In genomic region chr6:34862381-34862780, GRCm38 (mm10) we compare ENCODE assay signal across 8 mouse cellular contexts. TPM values are rescaled to one million over a fixed set of nuclear protein-coding genes. Genes with fewer than 3 reads are reported as not detected.
DNase-seq lines count a peak whose midpoint lies in the region; ATAC-seq lines count a peak whose summit lies in the region.

No protein-coding gene starts in this region.

- no peak overlapping the region for H3K9ac ChIP-seq in kidney, embryonic 15.5 days
- no peak overlapping the region for H3K9ac ChIP-seq in forebrain, embryonic 16.5 days (replicated peaks; ENCODE audit: low read depth, low read length)
- no peak overlapping the region for H3K9ac ChIP-seq in forebrain, embryonic 11.5 days (ENCODE audit: low read length)

- no peaks in the 10 kb centered on the region for H3K9me3 ChIP-seq in kidney, embryonic 15.5 days (replicated peaks)
- H3K9me3 ChIP-seq in forebrain, embryonic 16.5 days (ENCODE audit: control insufficient read depth, low read length): no peaks in the 10 kb centered on the region
- H3K9me3 ChIP-seq in forebrain, embryonic 11.5 days (ENCODE audit: control insufficient read depth, low read length): no peaks in the 10 kb centered on the region

- intact Hi-C loops in heart, postnatal 25 days (cut with DNase I): loop anchor here (5.0 kb wide), 1 partner anchor 80 kb away; the partner anchor contains the start of gene Agbl3

- peaks cover 8% of the 10 kb centered on the region for H3K4me1 ChIP-seq in brown adipose tissue, adult 24 weeks (ENCODE audit: control insufficient read depth, insufficient read depth, insufficient read length, low read length)
- H3K4me1 ChIP-seq in kidney, embryonic 15.5 days: peaks cover 32% of the 10 kb centered on the region
- no peaks in the 10 kb centered on the region for H3K4me1 ChIP-seq in forebrain, embryonic 16.5 days (replicated peaks; ENCODE audit: control insufficient read depth, insufficient read depth, low read length)
- H3K4me1 ChIP-seq in forebrain, embryonic 11.5 days (replicated peaks; ENCODE audit: control insufficient read depth, insufficient read depth, low read length): no peaks in the 10 kb centered on the region

- ATAC-seq in kidney, embryonic 15.5 days (replicated peaks; ENCODE audit: low FRiP score): no peak
- ATAC-seq in forebrain, embryonic 16.5 days: no peak
- no peak for ATAC-seq in forebrain, embryonic 11.5 days (replicated peaks; ENCODE audit: low FRiP score)

- H3K4me3 ChIP-seq in brown adipose tissue, adult 24 weeks (ENCODE audit: insufficient read depth, low read depth, low read length): peak overlapping the region; percentile 84
- 0 out of 2 replicates have a peak overlapping the region, but pooled peaks have one; percentile 17 for H3K4me3 ChIP-seq in kidney, embryonic 15.5 days (replicated peaks)
- no peak overlapping the region for H3K4me3 ChIP-seq in forebrain, embryonic 16.5 days (replicated peaks; ENCODE audit: low read length)
- H3K4me3 ChIP-seq in forebrain, embryonic 11.5 days (ENCODE audit: low read depth, low read length): no peak overlapping the region

- no peaks in the 10 kb centered on the region for H3K27me3 ChIP-seq in kidney, embryonic 15.5 days
- no peaks in the 10 kb centered on the region for H3K27me3 ChIP-seq in forebrain, embryonic 16.5 days (replicated peaks; ENCODE audit: control insufficient read depth, insufficient read depth, low read length)
- H3K27me3 ChIP-seq in forebrain, embryonic 11.5 days (ENCODE audit: control insufficient read depth, insufficient read depth, low read length): no peaks in the 10 kb centered on the region

- no peaks in the 10 kb centered on the region for H3K36me3 ChIP-seq in kidney, embryonic 15.5 days
- H3K36me3 ChIP-seq in forebrain, embryonic 16.5 days (ENCODE audit: control insufficient read depth, insufficient read depth): no peaks in the 10 kb centered on the region
- no peaks in the 10 kb centered on the region for H3K36me3 ChIP-seq in forebrain, embryonic 11.5 days (ENCODE audit: control insufficient read depth, insufficient read depth, low read length)

- WGBS in kidney, embryonic 15.5 days: 96% methylated on average over 6 of the region's 6 CpGs
- 91% methylated on average over 6 of the region's 6 CpGs for WGBS in forebrain, embryonic 16.5 days
- WGBS in forebrain, embryonic 11.5 days: 93% methylated on average over 6 of the region's 6 CpGs

- peak overlapping the region; percentile 99 for H3K27ac ChIP-seq in brown adipose tissue, adult 24 weeks (replicated peaks; ENCODE audit: low read depth, low read length)
- no peak overlapping the region for H3K27ac ChIP-seq in kidney, embryonic 15.5 days
- no peak overlapping the region for H3K27ac ChIP-seq in forebrain, embryonic 16.5 days (ENCODE audit: low read length)
- H3K27ac ChIP-seq in forebrain, embryonic 11.5 days (ENCODE audit: low read depth, low read length): no peak overlapping the region

- H3K4me2 ChIP-seq in kidney, embryonic 15.5 days: peak overlapping the region; percentile 45
- no peak overlapping the region for H3K4me2 ChIP-seq in forebrain, embryonic 16.5 days (ENCODE audit: low read length)
- H3K4me2 ChIP-seq in forebrain, embryonic 11.5 days (ENCODE audit: low read depth, low read length, severe bottlenecking): no peak overlapping the region

- DNase-seq in heart, adult 18-20 months: peak; percentile 76 to 77
- DNase-seq in heart, postnatal 25 days (ENCODE audit: low spot score): no peak
- DNase-seq in naive thymus-derived CD4-positive, alpha-beta T cell, adult 2 months (ENCODE audit: low read depth): peak; percentile 76
- no peak for DNase-seq in right cerebral cortex, postnatal 25 days
- DNase-seq in forebrain, embryonic 11.5 days (ENCODE audit: low spot score): no peak

RNA-seq across cellular contexts. Expression of gene Tmem140, which starts 0.6 kb away (rescaled TPM):
- 10 to 100 TPM; 26.5 to 32.4 TPM for total RNA-seq in heart, adult 18-20 months (2021)
- 10 to 100 TPM; 20.0 to 25.3 TPM for total RNA-seq in heart, postnatal 25 days (2021)
- 21.6 and 38.6 TPM in 2 replicates for polyA plus RNA-seq in brown adipose tissue, adult 24 weeks (2012; ENCODE audit: insufficient read depth, insufficient read length, missing spikeins)
- polyA plus RNA-seq in kidney, embryonic 15.5 days (2015; fragmentation: Nextera tagmentation; extraction: Ambion mirVana): 1.9 and 2.3 TPM in 2 replicates
- 1.1 and 1.5 TPM in 2 replicates for polyA plus RNA-seq in forebrain, embryonic 16.5 days (2015; fragmentation: Nextera tagmentation; extraction: Ambion mirVana)
- polyA plus RNA-seq in forebrain, embryonic 11.5 days (2014; fragmentation: Nextera tagmentation; extraction: Ambion mirVana): 0.89 and 1.2 TPM in 2 replicates

RNA-seq across cellular contexts. Expression of gene Cyren, which starts 15.5 kb away (rescaled TPM):
- 1 to 10 TPM; 3.6 to 5.2 TPM for total RNA-seq in heart, adult 18-20 months (2021)
- total RNA-seq in heart, postnatal 25 days (2021): 1 to 10 TPM; 3.8 to 4.1 TPM
- 3.3 and 5.0 TPM in 2 replicates for polyA plus RNA-seq in brown adipose tissue, adult 24 weeks (2012; ENCODE audit: insufficient read depth, insufficient read length, missing spikeins)
- 11.9 and 15.6 TPM in 2 replicates for polyA plus RNA-seq in kidney, embryonic 15.5 days (2015; fragmentation: Nextera tagmentation; extraction: Ambion mirVana)
- polyA plus RNA-seq in forebrain, embryonic 16.5 days (2015; fragmentation: Nextera tagmentation; extraction: Ambion mirVana): 12.5 and 12.7 TPM in 2 replicates
- 13.7 and 13.9 TPM in 2 replicates for polyA plus RNA-seq in forebrain, embryonic 11.5 days (2014; fragmentation: Nextera tagmentation; extraction: Ambion mirVana)

RNA-seq across cellular contexts. Expression of gene Wdr91, which starts 48.3 kb away (rescaled TPM):
- total RNA-seq in heart, adult 18-20 months (2021): 10 to 100 TPM; 14.1 to 14.5 TPM
- 10 to 100 TPM; 12.0 to 13.5 TPM for total RNA-seq in heart, postnatal 25 days (2021)
- polyA plus RNA-seq in brown adipose tissue, adult 24 weeks (2012; ENCODE audit: insufficient read depth, insufficient read length, missing spikeins): 12.4 and 13.9 TPM in 2 replicates
- polyA plus RNA-seq in kidney, embryonic 15.5 days (2015; fragmentation: Nextera tagmentation; extraction: Ambion mirVana): 9.9 and 11.8 TPM in 2 replicates
- polyA plus RNA-seq in forebrain, embryonic 16.5 days (2015; fragmentation: Nextera tagmentation; extraction: Ambion mirVana): 11.8 and 12.9 TPM in 2 replicates
- 12.3 and 12.9 TPM in 2 replicates for polyA plus RNA-seq in forebrain, embryonic 11.5 days (2014; fragmentation: Nextera tagmentation; extraction: Ambion mirVana)

RNA-seq across cellular contexts. Expression of gene Stra8, which starts 57.6 kb away (rescaled TPM):
- total RNA-seq in heart, adult 18-20 months (2021): not detected
- not detected for total RNA-seq in heart, postnatal 25 days (2021)
- polyA plus RNA-seq in brown adipose tissue, adult 24 weeks (2012; ENCODE audit: insufficient read depth, insufficient read length, missing spikeins): not detected in 2 replicates
- not detected in 2 replicates for polyA plus RNA-seq in kidney, embryonic 15.5 days (2015; fragmentation: Nextera tagmentation; extraction: Ambion mirVana)
- not detected in 2 replicates for polyA plus RNA-seq in forebrain, embryonic 16.5 days (2015; fragmentation: Nextera tagmentation; extraction: Ambion mirVana)
- polyA plus RNA-seq in forebrain, embryonic 11.5 days (2014; fragmentation: Nextera tagmentation; extraction: Ambion mirVana): not detected in 2 replicates

Comparison
In these comparisons a context has a peak if more than half of its experiments do, and no peak if none do; other contexts are left out.
1. DNase-seq: peak in heart, adult 18-20 months (2 of 2) and naive thymus-derived CD4-positive, alpha-beta T cell, adult 2 months (single experiment); none in heart, postnatal 25 days (single experiment), right cerebral cortex, postnatal 25 days (single experiment) and forebrain, embryonic 11.5 days (single experiment).
2. H3K4me3 ChIP-seq: peak in brown adipose tissue, adult 24 weeks (single experiment) and kidney, embryonic 15.5 days (single experiment); none in forebrain, embryonic 16.5 days (single experiment) and forebrain, embryonic 11.5 days (single experiment).